Mouse (Mus musculus) MEL (cell line): ENCODE measurements around the gene Prkag2. TPM values are rescaled to one million over a fixed set of nuclear protein-coding genes. Genes with fewer than 3 reads are reported as not detected.

ENCODE experiments used
- DNase-seq: peaks from one replicate; pipeline ENCODE4 v3.0.0; 2011; ENCODE audit warnings: low read depth, low spot score
- H3K27ac ChIP-seq: 2 replicates; pipeline ENCODE4 v1.5.1; 2012; ENCODE audit warnings: low read depth, mild to moderate bottlenecking, control low read depth, low read length, moderate library complexity; ENCODE audit not compliant: control insufficient read depth
- H3K27me3 ChIP-seq, 2 experiments: fragments of 150-350 bp in 1 of 2; sonication (generic) in 1 of 2; 2 replicates each; pipeline ENCODE4 v1.6.1; 2012; ENCODE audit warnings: low read length in 2 of 2, mild to moderate bottlenecking in 2 of 2, improper control_type of control experiment in 1 of 2, moderate library complexity in 1 of 2; ENCODE audit not compliant: insufficient read depth in 2 of 2, control insufficient read depth in 1 of 2
- H3K36me3 ChIP-seq, 2 experiments: 2 replicates each; pipeline ENCODE4 v1.6.1; 2012 to 2014; ENCODE audit warnings: low read length in 2 of 2, improper control_type of control experiment in 1 of 2, inconsistent platforms in 1 of 2, mild to moderate bottlenecking in 1 of 2; ENCODE audit not compliant: insufficient read depth in 2 of 2, control insufficient read depth in 1 of 2
- H3K4me1 ChIP-seq, 2 experiments: fragments of 150-350 bp in 1 of 2; sonication (generic) in 1 of 2; 2 replicates each; pipeline ENCODE4 v1.6.1; 2012; ENCODE audit warnings: low read length in 2 of 2, improper control_type of control experiment in 1 of 2, mild to moderate bottlenecking in 1 of 2; ENCODE audit not compliant: insufficient read depth in 2 of 2, control insufficient read depth in 1 of 2
- H3K4me3 ChIP-seq, 2 experiments: fragments of 150-350 bp in 1 of 2; sonication (generic) in 1 of 2; 2 replicates each; pipeline ENCODE4 v1.5.1; 2012; ENCODE audit warnings: low read depth in 2 of 2, low read length in 2 of 2, mild to moderate bottlenecking in 2 of 2, moderate library complexity in 2 of 2, control low read depth in 1 of 2, improper control_type of control experiment in 1 of 2; ENCODE audit not compliant: control insufficient read depth in 1 of 2, insufficient read depth in 1 of 2
- H3K79me2 ChIP-seq: 2 replicates; pipeline ENCODE4 v1.6.1; 2012; ENCODE audit warnings: mild to moderate bottlenecking, low read length, moderate library complexity; ENCODE audit not compliant: control insufficient read depth, poor library complexity, insufficient read depth
- H3K9ac ChIP-seq: 2 replicates; pipeline ENCODE4 v1.6.1; 2012; ENCODE audit warnings: low read depth, mild to moderate bottlenecking, control low read depth, low read length, moderate library complexity; ENCODE audit not compliant: control insufficient read depth, poor library complexity, severe bottlenecking
- H3K9me3 ChIP-seq: fragments of 150-350 bp; sonication (generic); replicated peaks from 2 replicates; pipeline ENCODE4 v1.6.1; 2012; ENCODE audit warnings: mild to moderate bottlenecking, low read length, improper control_type of control experiment, moderate library complexity; ENCODE audit not compliant: insufficient read depth
- CHD1 ChIP-seq: IDR thresholded peaks from 2 replicates; pipeline ENCODE4 v1.6.1; 2012; ENCODE audit warnings: low read depth, mild to moderate bottlenecking, inconsistent platforms, low read length, improper control_type of control experiment
- CTCF ChIP-seq, 3 experiments: IDR thresholded peaks in 2 of 3; conservative IDR thresholded peaks in 1 of 3; 2 replicates each; pipeline ENCODE4 v1.5.1; 2011 to 2012; ENCODE audit warnings: low read length in 3 of 3, low read depth in 2 of 3, mild to moderate bottlenecking in 2 of 3, improper control_type of control experiment in 1 of 3, inconsistent platforms in 1 of 3, mixed read lengths in 1 of 3, moderate library complexity in 1 of 3; ENCODE audit not compliant: control insufficient read depth in 1 of 3, insufficient read depth in 1 of 3, poor library complexity in 1 of 3, severe bottlenecking in 1 of 3
- EP300 ChIP-seq, 2 experiments: IDR thresholded peaks; 2 replicates each; pipeline ENCODE4 v1.6.1; 2011; ENCODE audit warnings: improper control_type of control experiment in 2 of 2, low read length in 2 of 2, low read depth in 1 of 2, mild to moderate bottlenecking in 1 of 2
- GATA1 ChIP-seq: IDR thresholded peaks from 2 replicates; pipeline ENCODE4 v1.6.1; 2011; ENCODE audit warnings: low read depth, low read length, improper control_type of control experiment
- RAD21 ChIP-seq: IDR thresholded peaks from 2 replicates; pipeline ENCODE4 v1.6.1; 2011; ENCODE audit warnings: mild to moderate bottlenecking, low read depth, low read length, improper control_type of control experiment
- RCOR1 ChIP-seq: IDR thresholded peaks from 2 replicates; pipeline ENCODE4 v1.6.1; 2012; ENCODE audit warnings: low read depth, mild to moderate bottlenecking, inconsistent platforms, low read length, improper control_type of control experiment
- SIN3A ChIP-seq: IDR thresholded peaks from 2 replicates; pipeline ENCODE4 v1.6.1; 2012; ENCODE audit warnings: low read length, improper control_type of control experiment, inconsistent platforms
- SMC3 ChIP-seq: IDR thresholded peaks from 2 replicates; pipeline ENCODE4 v1.6.1; 2011; ENCODE audit warnings: low read depth, low read length, improper control_type of control experiment
- TBP ChIP-seq: IDR thresholded peaks from 2 replicates; pipeline ENCODE4 v1.8.0; 2011; ENCODE audit warnings: low read depth, low read length, improper control_type of control experiment
- TCF12 ChIP-seq: IDR thresholded peaks from 2 replicates; pipeline ENCODE4 v1.6.1; 2014; ENCODE audit warnings: low read depth, mild to moderate bottlenecking, inconsistent platforms, low read length, improper control_type of control experiment, moderate library complexity
- USF1 ChIP-seq: IDR thresholded peaks from 2 replicates; pipeline ENCODE4 v1.6.1; 2014; ENCODE audit warnings: low read depth, mild to moderate bottlenecking, inconsistent platforms, low read length, improper control_type of control experiment, moderate library complexity
- ZC3H11A ChIP-seq: IDR thresholded peaks from 2 replicates; pipeline ENCODE4 v1.6.1; 2012; ENCODE audit warnings: low read depth, mild to moderate bottlenecking, inconsistent platforms, low read length, improper control_type of control experiment
- ZMIZ1 ChIP-seq: IDR thresholded peaks from 2 replicates; pipeline ENCODE4 v1.6.1; 2012; ENCODE audit warnings: low read depth, mild to moderate bottlenecking, inconsistent platforms, low read length, improper control_type of control experiment, moderate library complexity
- polyA plus RNA-seq, 2 experiments: library from polyadenylated mRNA; stranded (reverse) in 1 of 2; unstranded in 1 of 2; fragments of >175 nt in 1 of 2; fragments of >200 nt in 1 of 2; gene quantifications; 2 replicates each; pipeline versions ENCODE4 v1.2.1 to v1.2.4; 2012; ENCODE audit warnings: low replicate concordance in 2 of 2, low read depth in 1 of 2; ENCODE audit not compliant: insufficient read length in 2 of 2, insufficient read depth in 1 of 2, missing spikeins in 1 of 2
- total RNA-seq: library from RNA; depleted of rRNA; stranded (reverse); fragments of 300-350 nt; gene quantifications from 2 replicates; pipeline ENCODE4 v1.2.3, GENCODE M21; 2012

Prkag2 gene
- total and polyA plus RNA-seq, 3 experiments: 8.0 to 27.9 TPM; not detected in 1

GRCm38 (mm10) chr5:25027673-25028072 lies 72.8 kb downstream of the Prkag2 start:
- Histone ChIP-seq H3K9ac (no peak overlapping the region), H3K36me3 (peaks cover 0 to 10% of the 10 kb centered on the region in 2 experiments; a peak in 2 of 4 replicates), H3K27ac (no peak overlapping the region), H3K9me3 (no peaks in the 10 kb centered on the region), H3K4me1 (peaks cover 3 to 19% of the 10 kb centered on the region in 2 experiments), H3K27me3 (no peaks in the 10 kb centered on the region), H3K4me3 (no peak overlapping the region)
- DNase-seq: no peak
- TF ChIP-seq RCOR1 (no peak), ZC3H11A (no peak), SIN3A (no peak), EP300 (IDR thresholded peaks at IDR 0.05; ENCODE audit: low read depth in 1 of 2, low read length in 2 of 2) (no peak), TCF12 (no peak), CHD1 (no peak), RAD21 (no peak), ZMIZ1 (no peak), GATA1 (no peak)
- TF ChIP-seq, all 39 proteins: peak for 0
- H3K79me2 ChIP-seq: no peaks in the 10 kb centered on the region

- H3K79me2 ChIP-seq: no peaks in the 10 kb centered on the region
- no peaks in the 10 kb centered on the region for H3K27me3 ChIP-seq
- DNase-seq: no peak
- H3K4me3 ChIP-seq: no peak overlapping the region
- H3K36me3 ChIP-seq: peaks cover 0 to 5% of the 10 kb centered on the region in 2 experiments; a peak in 2 of 4 replicates
- no peaks in the 10 kb centered on the region for H3K9me3 ChIP-seq
- TF ChIP-seq EP300 (IDR thresholded peaks at IDR 0.05; ENCODE audit: low read depth in 1 of 2, low read length in 2 of 2): no peak
- TF ChIP-seq USF1: no peak
- TF ChIP-seq SIN3A: no peak
- H3K4me1 ChIP-seq: peaks cover 3 to 4% of the 10 kb centered on the region in 2 experiments
- no peak overlapping the region for H3K9ac ChIP-seq
- H3K27ac ChIP-seq: no peak overlapping the region
These were observed 75.0 kb downstream of the Prkag2 start for GRCm38 (mm10) chr5:25025309-25026019.

- Histone ChIP-seq H3K4me3 (no peak overlapping the region), H3K9ac (no peak overlapping the region), H3K79me2 (no peaks in the 10 kb centered on the region), H3K27me3 (no peaks in the 10 kb centered on the region), H3K36me3 (no peaks in the 10 kb centered on the region; a peak in 2 of 4 replicates), H3K27ac (no peak overlapping the region), H3K4me1 (no peaks in the 10 kb centered on the region), H3K9me3 (no peaks in the 10 kb centered on the region)
- TF ChIP-seq ZC3H11A (peak; percentile 51), TBP (no peak), SMC3 (peak; percentile 87), CTCF (IDR thresholded peaks at IDR 0.05 in 2 of 3, conservative IDR thresholded peaks at IDR 0.05 in 1 of 3; ENCODE audit: control insufficient read depth in 1 of 3, insufficient read depth in 1 of 3, low read depth in 2 of 3, low read length in 3 of 3, poor library complexity in 1 of 3, severe bottlenecking in 1 of 3) (peak; percentile 92 to 98 (median 97)), RAD21 (peak; percentile 72)
- DNase-seq: peak; percentile 70
These were observed 77.5 kb downstream of the Prkag2 start for GRCm38 (mm10) chr5:25022904-25023303.
